19 mouse cellular contexts compared by ENCODE assay signal in the genomic region with DNA sequence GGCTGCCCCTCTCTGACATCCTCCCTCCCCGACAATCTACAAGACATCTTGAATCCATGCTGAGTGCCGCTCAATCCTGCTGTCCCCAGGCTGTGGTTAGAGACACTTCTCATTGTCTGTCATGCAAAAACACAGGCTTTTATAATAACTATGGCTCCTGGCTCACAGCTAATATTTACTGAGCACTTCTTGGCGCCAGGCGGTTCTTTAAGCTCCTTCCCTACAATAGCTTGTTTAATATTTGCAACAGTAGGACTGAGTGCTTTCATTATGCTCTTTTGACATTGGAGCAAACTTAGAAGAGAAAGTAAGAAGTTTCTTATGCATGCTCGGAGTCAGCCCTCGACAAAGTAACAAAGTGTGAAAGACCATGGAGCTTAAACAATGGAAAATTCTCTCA.
"Had no signal": no experiment of that assay in that cellular context is flagged by ENCODE, and none has a peak within 500 bp of the region (broad histone marks: within the 10 kb centered on the region; RNA-seq: fewer than 3 reads in every experiment).

No protein-coding gene starts in this region.

- H3K4me2 ChIP-seq: liver, embryonic 12.5 days; midbrain, embryonic 12.5 days; neural tube, embryonic 13.5 days; neural tube, embryonic 15.5 days; stomach, embryonic 15.5 days had no signal

- H3K4me1 ChIP-seq: liver, embryonic 12.5 days; midbrain, embryonic 12.5 days; neural tube, embryonic 13.5 days; neural tube, embryonic 15.5 days; stomach, embryonic 15.5 days had no signal

- H3K27me3 ChIP-seq: liver, embryonic 12.5 days; midbrain, embryonic 12.5 days; neural tube, embryonic 13.5 days; neural tube, embryonic 15.5 days; stomach, embryonic 15.5 days had no signal

- DNase-seq: midbrain, embryonic 14.5 days; retina, postnatal 1 day; right cerebral cortex, adult 18-20 months; right cerebral cortex, postnatal 25 days; right cerebral cortex, postnatal 4 days; spleen, adult 18-20 months; thymus, adult 2 months; thymus, postnatal 25 days; thymus, postnatal 4 days had no signal

- H3K36me3 ChIP-seq: liver, embryonic 12.5 days; midbrain, embryonic 10.5 days; midbrain, embryonic 12.5 days; neural tube, embryonic 13.5 days; neural tube, embryonic 15.5 days; stomach, embryonic 15.5 days had no signal

- H3K9me3 ChIP-seq: liver, embryonic 12.5 days; neural tube, embryonic 13.5 days; neural tube, embryonic 15.5 days; stomach, embryonic 15.5 days had no signal

- ATAC-seq: liver, embryonic 12.5 days; midbrain, embryonic 16.5 days had no signal

- H3K27ac ChIP-seq: liver, embryonic 12.5 days; liver, embryonic 14.5 days; midbrain, embryonic 10.5 days; midbrain, embryonic 12.5 days; neural tube, embryonic 13.5 days; neural tube, embryonic 15.5 days; stomach, embryonic 15.5 days; stomach, postnatal 0 days had no signal

- H3K9ac ChIP-seq: liver, embryonic 12.5 days; liver, embryonic 14.5 days; midbrain, embryonic 12.5 days; neural tube, embryonic 13.5 days; neural tube, embryonic 15.5 days; stomach, embryonic 15.5 days had no signal

- H3K4me3 ChIP-seq: liver, embryonic 12.5 days; midbrain, embryonic 10.5 days; midbrain, embryonic 12.5 days; myocyte; neural tube, embryonic 13.5 days; neural tube, embryonic 15.5 days; stomach, embryonic 15.5 days had no signal
